Mouse (Mus musculus) heart, embryonic 13.5 days (tissue): ENCODE data around the gene Pcbp4. TPM values are rescaled to one million over a fixed set of nuclear protein-coding genes. Genes with fewer than 3 reads are reported as not detected.
A peak's percentile ranks its signal among the peaks of the same experiment; 100 is the strongest.

Experiments used
- ATAC-seq: fragments of 200-750 bp; cut with Nextera tagmentation; 2 replicates; pipeline ENCODE4 v1.8.0; 2017; ENCODE audit warnings: moderate TSS enrichment; ENCODE audit not compliant: insufficient number of reproducible peaks, low FRiP score, low TSS enrichment; ENCODE audit errors: extremely low read depth
- H3K27ac ChIP-seq: fragments of 300-500 bp; sonication (generic); replicated peaks from 2 replicates; pipeline ENCODE4 v1.5.1; 2015; ENCODE audit warnings: moderate library complexity, mild to moderate bottlenecking, inconsistent platforms
- H3K27me3 ChIP-seq: fragments of 300-500 bp; sonication (generic); replicated peaks from 2 replicates; pipeline ENCODE4 v1.6.1; 2015; ENCODE audit warnings: mild to moderate bottlenecking, inconsistent platforms
- H3K36me3 ChIP-seq: fragments of 300-500 bp; sonication (generic); 2 replicates; pipeline ENCODE4 v1.6.1; 2015; ENCODE audit warnings: mild to moderate bottlenecking, inconsistent platforms
- H3K4me1 ChIP-seq: fragments of 300-500 bp; sonication (generic); 2 replicates; pipeline ENCODE4 v1.6.1; 2015; ENCODE audit warnings: inconsistent platforms
- H3K4me2 ChIP-seq: fragments of 300-500 bp; sonication (generic); 2 replicates; pipeline ENCODE4 v1.6.1; 2015; ENCODE audit warnings: inconsistent platforms, mild to moderate bottlenecking, moderate library complexity
- H3K4me3 ChIP-seq: fragments of 300-500 bp; sonication (generic); 2 replicates; pipeline ENCODE4 v1.5.1; 2015; ENCODE audit warnings: moderate library complexity, mild to moderate bottlenecking, inconsistent platforms
- H3K9ac ChIP-seq: fragments of 300-500 bp; sonication (generic); 2 replicates; pipeline ENCODE4 v1.6.1; 2015; ENCODE audit warnings: inconsistent platforms, mild to moderate bottlenecking, moderate library complexity
- H3K9me3 ChIP-seq: fragments of 300-500 bp; sonication (generic); 2 replicates; pipeline ENCODE4 v1.6.1; 2016; ENCODE audit warnings: inconsistent platforms
- WGBS: fragments of 180-500 bp; shearing (Covaris S2); methylation state at CpG from one replicate; pipeline ENCODE4 v1.1.7; 2015; ENCODE audit warnings: mixed read lengths; 5-methylcytosine and 5-hydroxymethylcytosine counted together
- polyA plus RNA-seq: library from polyadenylated mRNA; unstranded; fragments of >200 nt; fragmentation: Nextera tagmentation; extraction: Ambion mirVana; gene quantifications from 2 replicates; pipeline ENCODE4 v1.2.1, GENCODE M21; 2015

Pcbp4 gene
- polyA plus RNA-seq, 1 experiment from 2014 or later, result 82.0 TPM

- H3K9ac ChIP-seq, result peak overlapping the region; percentile 88
- peaks cover 3% of the 10 kb centered on the region; the same call in 1 of the 2 replicates for H3K27me3 ChIP-seq
- peak overlapping the region; percentile 95 for H3K4me2 ChIP-seq
- 3% methylated on average over 17 of the region's 17 CpGs for WGBS
- ATAC-seq, result no peak
- peak overlapping the region; percentile 84 for H3K27ac ChIP-seq
- H3K36me3 ChIP-seq, result peaks cover 13% of the 10 kb centered on the region
- peaks cover 83% of the 10 kb centered on the region for H3K4me1 ChIP-seq
- H3K4me3 ChIP-seq, result peak overlapping the region; percentile 68
- no peaks in the 10 kb centered on the region for H3K9me3 ChIP-seq
Measured at GRCm38 (mm10) chr9:106454888-106455681, 2.0 kb downstream of the Pcbp4 start.

GRCm38 (mm10) chr9:106456325-106457162 lies 3.5 kb downstream of the Pcbp4 start:
- ATAC-seq, result no peak
- Histone ChIP-seq H3K27ac (peak overlapping the region; percentile 84), H3K4me1 (peaks cover 68% of the 10 kb centered on the region), H3K4me2 (peak overlapping the region; percentile 95), H3K9ac (peak overlapping the region; percentile 88), H3K36me3 (peaks cover 27% of the 10 kb centered on the region), H3K27me3 (no peaks in the 10 kb centered on the region), H3K9me3 (no peaks in the 10 kb centered on the region), H3K4me3 (peak overlapping the region; percentile 68)
- WGBS, result 39% methylated on average over 15 of the region's 15 CpGs

- 56% methylated on average over 9 of the region's 9 CpGs for WGBS
- no peak for ATAC-seq
- Histone ChIP-seq H3K4me2 (peak overlapping the region; percentile 95), H3K4me1 (peaks cover 64% of the 10 kb centered on the region), H3K36me3 (peaks cover 33% of the 10 kb centered on the region), H3K27ac (peak overlapping the region; percentile 84), H3K4me3 (peak overlapping the region; percentile 68), H3K27me3 (no peaks in the 10 kb centered on the region), H3K9me3 (no peaks in the 10 kb centered on the region), H3K9ac (peak overlapping the region; percentile 88)
Measured at GRCm38 (mm10) chr9:106457163-106457559, 4.1 kb downstream of the Pcbp4 start.

- H3K4me1 ChIP-seq, result peaks cover 56% of the 10 kb centered on the region
- 64% methylated on average over 5 of the region's 5 CpGs for WGBS
- 0 out of 2 replicates have a peak overlapping the region, but pooled peaks have one; percentile 84 for H3K27ac ChIP-seq
- no peak for ATAC-seq
- no peak overlapping the region; the same call in 1 of the 2 replicates for H3K4me2 ChIP-seq
- H3K36me3 ChIP-seq, result peaks cover 39% of the 10 kb centered on the region
- H3K27me3 ChIP-seq, result no peaks in the 10 kb centered on the region; the same call in 1 of the 2 replicates
- no peaks in the 10 kb centered on the region for H3K9me3 ChIP-seq
- H3K4me3 ChIP-seq, result no peak overlapping the region
- peak overlapping the region; percentile 52 for H3K9ac ChIP-seq
Measured at GRCm38 (mm10) chr9:106457920-106458319, 4.8 kb downstream of the Pcbp4 start.

GRCm38 (mm10) chr9:106459946-106460345 lies 6.9 kb downstream of the Pcbp4 start:
- peaks cover 11% of the 10 kb centered on the region; the same call in 1 of the 2 replicates for H3K27me3 ChIP-seq
- no peak overlapping the region for H3K27ac ChIP-seq
- no peak overlapping the region for H3K4me3 ChIP-seq
- no peak for ATAC-seq
- H3K4me1 ChIP-seq, result peaks cover 53% of the 10 kb centered on the region
- WGBS, result 72% methylated on average over 15 of the region's 15 CpGs
- H3K36me3 ChIP-seq, result peaks cover 53% of the 10 kb centered on the region
- H3K9me3 ChIP-seq, result no peaks in the 10 kb centered on the region
- H3K9ac ChIP-seq, result no peak overlapping the region
- no peak overlapping the region for H3K4me2 ChIP-seq

GRCm38 (mm10) chr9:106460401-106461025 lies 7.4 kb downstream of the Pcbp4 start:
- Histone ChIP-seq H3K9ac (no peak overlapping the region), H3K36me3 (peaks cover 53% of the 10 kb centered on the region), H3K4me2 (no peak overlapping the region), H3K27me3 (peaks cover 13% of the 10 kb centered on the region; the same call in 1 of the 2 replicates), H3K4me3 (no peak overlapping the region), H3K27ac (no peak overlapping the region), H3K4me1 (peaks cover 52% of the 10 kb centered on the region), H3K9me3 (no peaks in the 10 kb centered on the region)
- ATAC-seq, result no peak
- 74% methylated on average over 18 of the region's 18 CpGs for WGBS

GRCm38 (mm10) chr9:106461026-106461415 lies 7.9 kb downstream of the Pcbp4 start:
- H3K9ac ChIP-seq, result no peak overlapping the region
- peaks cover 51% of the 10 kb centered on the region for H3K4me1 ChIP-seq
- H3K27me3 ChIP-seq, result peaks cover 18% of the 10 kb centered on the region
- ATAC-seq, result no peak
- no peak overlapping the region for H3K4me3 ChIP-seq
- no peak overlapping the region for H3K4me2 ChIP-seq
- no peak overlapping the region for H3K27ac ChIP-seq
- H3K36me3 ChIP-seq, result peaks cover 53% of the 10 kb centered on the region
- no peaks in the 10 kb centered on the region for H3K9me3 ChIP-seq
- WGBS, result 83% methylated on average over 9 of the region's 9 CpGs

- Histone ChIP-seq H3K27me3 (peaks cover 21% of the 10 kb centered on the region), H3K27ac (no peak overlapping the region), H3K36me3 (peaks cover 53% of the 10 kb centered on the region), H3K4me1 (peaks cover 43% of the 10 kb centered on the region), H3K9me3 (no peaks in the 10 kb centered on the region), H3K4me3 (no peak overlapping the region), H3K4me2 (no peak overlapping the region), H3K9ac (no peak overlapping the region)
- WGBS, result 79% methylated on average over 16 of the region's 16 CpGs
- no peak for ATAC-seq
Measured at GRCm38 (mm10) chr9:106461641-106462429, 8.7 kb downstream of the Pcbp4 start.

- Histone ChIP-seq H3K9me3 (no peaks in the 10 kb centered on the region), H3K36me3 (peaks cover 53% of the 10 kb centered on the region), H3K4me2 (no peak overlapping the region), H3K4me1 (peaks cover 37% of the 10 kb centered on the region), H3K9ac (no peak overlapping the region), H3K4me3 (no peak overlapping the region), H3K27ac (no peak overlapping the region), H3K27me3 (peaks cover 21% of the 10 kb centered on the region)
- WGBS, result 85% methylated on average over 12 of the region's 12 CpGs
- no peak for ATAC-seq
Measured at GRCm38 (mm10) chr9:106462430-106462800, 9.3 kb downstream of the Pcbp4 start.

GRCm38 (mm10) chr9:106463122-106464063 lies 10.3 kb downstream of the Pcbp4 start:
- Histone ChIP-seq H3K4me2 (no peak overlapping the region), H3K27ac (no peak overlapping the region), H3K9ac (no peak overlapping the region), H3K9me3 (no peaks in the 10 kb centered on the region), H3K27me3 (peaks cover 21% of the 10 kb centered on the region), H3K4me1 (peaks cover 28% of the 10 kb centered on the region), H3K36me3 (peaks cover 46% of the 10 kb centered on the region), H3K4me3 (no peak overlapping the region)
- ATAC-seq, result no peak
- 81% methylated on average over 21 of the region's 21 CpGs for WGBS
